Mouse (Mus musculus) embryo, embryonic 11.5 days (tissue): ENCODE measurements around the gene 1810010D01Rik.

Experiments
- DNase-seq: peaks from one replicate; pipeline ENCODE4 v3.0.0-alpha.2; 2012; ENCODE audit warnings: low read depth, low spot score

1810010D01Rik gene

GRCm38 (mm10) chr7:145215476-145215875, 7.6 kb upstream of the 1810010D01Rik start:
- DNase-seq = no peak

- peak; percentile 35 for DNase-seq
Observed at GRCm38 (mm10) chr7:145211680-145212659, 4.1 kb upstream of the 1810010D01Rik start.

- DNase-seq = no peak
Observed at GRCm38 (mm10) chr7:145210477-145211070, 2.7 kb upstream of the 1810010D01Rik start.

- no peak for DNase-seq
Observed at GRCm38 (mm10) chr7:145206801-145207200, 1.1 kb downstream of the 1810010D01Rik start.

GRCm38 (mm10) chr7:145206056-145206610, 1.8 kb downstream of the 1810010D01Rik start:
- peak; percentile 78 for DNase-seq

- DNase-seq = no peak
Observed at GRCm38 (mm10) chr7:145205363-145205902, 2.5 kb downstream of the 1810010D01Rik start.

GRCm38 (mm10) chr7:145199711-145200110, 8.2 kb downstream of the 1810010D01Rik start:
- DNase-seq = no peak

GRCm38 (mm10) chr7:145198223-145198714, 9.7 kb downstream of the 1810010D01Rik start:
- no peak for DNase-seq

GRCm38 (mm10) chr7:145197711-145198110, 10.2 kb downstream of the 1810010D01Rik start:
- no peak for DNase-seq

- no peak for DNase-seq
Observed at GRCm38 (mm10) chr7:145197042-145197441, 10.9 kb downstream of the 1810010D01Rik start.

GRCm38 (mm10) chr7:145196340-145196739, 11.6 kb downstream of the 1810010D01Rik start:
- no peak for DNase-seq

GRCm38 (mm10) chr7:145195186-145195927, 12.6 kb downstream of the 1810010D01Rik start:
- no peak for DNase-seq

- DNase-seq = no peak
Observed at GRCm38 (mm10) chr7:145194455-145195161, 13.3 kb downstream of the 1810010D01Rik start.

- DNase-seq = no peak
Observed at GRCm38 (mm10) chr7:145192836-145193235, 15.1 kb downstream of the 1810010D01Rik start.

- DNase-seq = no peak
Observed at GRCm38 (mm10) chr7:145190520-145190919, 17.4 kb downstream of the 1810010D01Rik start.

GRCm38 (mm10) chr7:145189342-145189741, 18.6 kb downstream of the 1810010D01Rik start:
- no peak for DNase-seq

GRCm38 (mm10) chr7:145187802-145188201, 20.1 kb downstream of the 1810010D01Rik start:
- DNase-seq = no peak

GRCm38 (mm10) chr7:145182388-145182787, 25.5 kb downstream of the 1810010D01Rik start:
- DNase-seq = no peak

- DNase-seq = no peak
Observed at GRCm38 (mm10) chr7:145181376-145182034, 26.4 kb downstream of the 1810010D01Rik start.

- DNase-seq = peak; percentile 40
Observed at GRCm38 (mm10) chr7:145179691-145180091, 28.2 kb downstream of the 1810010D01Rik start.
